Mouse (Mus musculus) midbrain, embryonic 11.5 days (tissue): ENCODE results near the gene Syne1. TPM values are rescaled to one million over a fixed set of nuclear protein-coding genes. Genes with fewer than 3 reads are reported as not detected.

ENCODE experiments used
- ATAC-seq: fragments of 200-750 bp; cut with Nextera tagmentation; 2 replicates; pipeline ENCODE4 v1.8.0; 2017; ENCODE audit warnings: moderate TSS enrichment, moderate library complexity; ENCODE audit not compliant: low FRiP score
- DNase-seq: peaks from one replicate; pipeline ENCODE4 v3.0.0; 2015; ENCODE audit warnings: low spot score; ENCODE audit errors: missing footprints
- H3K27ac ChIP-seq: fragments of 300-500 bp; sonication (generic); 2 replicates; pipeline ENCODE4 v1.5.1; 2014; ENCODE audit warnings: low read depth, low read length
- H3K27me3 ChIP-seq: fragments of 300-500 bp; sonication (generic); 2 replicates; pipeline ENCODE4 v1.6.1; 2014; ENCODE audit warnings: mild to moderate bottlenecking, low read length, moderate library complexity, mixed read lengths; ENCODE audit not compliant: control insufficient read depth, insufficient read depth
- H3K36me3 ChIP-seq: fragments of 300-500 bp; sonication (generic); 2 replicates; pipeline ENCODE4 v1.6.1; 2014; ENCODE audit warnings: mild to moderate bottlenecking, low read length, moderate library complexity, mixed read lengths; ENCODE audit not compliant: control insufficient read depth, insufficient read depth
- H3K4me1 ChIP-seq: fragments of 300-500 bp; sonication (generic); 2 replicates; pipeline ENCODE4 v1.6.1; 2014; ENCODE audit warnings: low read length; ENCODE audit not compliant: control insufficient read depth, insufficient read depth
- H3K4me2 ChIP-seq: fragments of 300-500 bp; sonication (generic); 2 replicates; pipeline ENCODE4 v1.6.1; 2014; ENCODE audit warnings: mild to moderate bottlenecking, moderate library complexity
- H3K4me3 ChIP-seq: fragments of 300-500 bp; sonication (generic); 2 replicates; pipeline ENCODE4 v1.5.1; 2014; ENCODE audit warnings: low read depth, low read length
- H3K9ac ChIP-seq: fragments of 300-500 bp; sonication (generic); 2 replicates; pipeline ENCODE4 v1.6.1; 2014; ENCODE audit warnings: low read length
- H3K9me3 ChIP-seq: fragments of 300-500 bp; sonication (generic); 2 replicates; pipeline ENCODE4 v1.6.1; 2016; ENCODE audit warnings: low read length; ENCODE audit not compliant: control insufficient read depth
- WGBS: fragments of 180-500 bp; shearing (Covaris S2); extraction: QIAGEN DNeasy Blood & Tissue Kit; methylation state at CpG from one replicate; pipeline ENCODE4 v1.1.7; 2014; 5-methylcytosine and 5-hydroxymethylcytosine counted together
- polyA plus RNA-seq: library from polyadenylated mRNA; unstranded; fragments of >200 nt; fragmentation: Nextera tagmentation; extraction: Ambion mirVana; gene quantifications from 2 replicates; pipeline ENCODE4 v1.2.1, GENCODE M21; 2014

Gene Syne1
- polyA plus RNA-seq, 1 experiment from 2014 or later, result 2.9 TPM

- Histone ChIP-seq H3K4me1 (no peaks in the 10 kb centered on the region), H3K27ac (no peak overlapping the region), H3K27me3 (no peaks in the 10 kb centered on the region), H3K4me3 (no peak overlapping the region), H3K9me3 (no peaks in the 10 kb centered on the region), H3K9ac (no peak overlapping the region), H3K36me3 (no peaks in the 10 kb centered on the region), H3K4me2 (no peak overlapping the region)
- DNase-seq (no peak), ATAC-seq (no peak)
- WGBS, result 97% methylated on average over 4 of the region's 4 CpGs
These were observed 17.7 kb upstream of the Syne1 start for GRCm38 (mm10) chr10:5568991-5569390.

GRCm38 (mm10) chr10:5561706-5562105, 10.4 kb upstream of the Syne1 start:
- Histone ChIP-seq H3K9me3 (no peaks in the 10 kb centered on the region), H3K4me1 (no peaks in the 10 kb centered on the region), H3K4me3 (no peak overlapping the region), H3K36me3 (no peaks in the 10 kb centered on the region), H3K27ac (no peak overlapping the region), H3K9ac (no peak overlapping the region), H3K4me2 (no peak overlapping the region), H3K27me3 (no peaks in the 10 kb centered on the region)
- DNase-seq (peak; percentile 77), ATAC-seq (no peak)
- 85% methylated on average over 4 of the region's 4 CpGs for WGBS

- no peak for ATAC-seq
- Histone ChIP-seq H3K9ac (no peak overlapping the region), H3K27ac (no peak overlapping the region), H3K9me3 (no peaks in the 10 kb centered on the region), H3K4me2 (no peak overlapping the region), H3K4me1 (no peaks in the 10 kb centered on the region), H3K4me3 (no peak overlapping the region), H3K27me3 (no peaks in the 10 kb centered on the region), H3K36me3 (no peaks in the 10 kb centered on the region)
- WGBS, result 77% methylated on average over 4 of the region's 4 CpGs
- no peak for DNase-seq
These were observed 9.2 kb upstream of the Syne1 start for GRCm38 (mm10) chr10:5560526-5560925.

GRCm38 (mm10) chr10:5558808-5559207, 7.5 kb upstream of the Syne1 start:
- Histone ChIP-seq H3K9me3 (no peaks in the 10 kb centered on the region), H3K36me3 (no peaks in the 10 kb centered on the region), H3K9ac (no peak overlapping the region), H3K4me1 (no peaks in the 10 kb centered on the region), H3K4me2 (no peak overlapping the region), H3K27ac (no peak overlapping the region), H3K4me3 (no peak overlapping the region), H3K27me3 (no peaks in the 10 kb centered on the region)
- no peak for ATAC-seq
- no peak for DNase-seq

GRCm38 (mm10) chr10:5554941-5555340, 3.7 kb upstream of the Syne1 start:
- DNase-seq, result no peak
- no peak for ATAC-seq

GRCm38 (mm10) chr10:5550168-5551021, 887 bp downstream of the Syne1 start:
- H3K36me3 ChIP-seq, result no peaks in the 10 kb centered on the region
- peaks cover 4% of the 10 kb centered on the region for H3K4me1 ChIP-seq
- no peaks in the 10 kb centered on the region; the same call in 1 of the 2 replicates for H3K27me3 ChIP-seq
- peak overlapping the region; percentile 94 for H3K4me2 ChIP-seq
- H3K9ac ChIP-seq, result peak overlapping the region; percentile 63
- ATAC-seq, result peak; percentile 92
- H3K27ac ChIP-seq, result no peak overlapping the region
- no peaks in the 10 kb centered on the region for H3K9me3 ChIP-seq
- H3K4me3 ChIP-seq, result peak overlapping the region; percentile 57
- WGBS, result under 1% methylated on average over 43 of the region's 44 CpGs
- DNase-seq, result peak; percentile 93

More at GRCm38 (mm10) chr10:5554941-5555340, 3.7 kb upstream of the Syne1 start:
- Histone ChIP-seq H3K27me3 (no peaks in the 10 kb centered on the region; the same call in 1 of the 2 replicates), H3K4me3 (no peak overlapping the region), H3K36me3 (no peaks in the 10 kb centered on the region), H3K9me3 (no peaks in the 10 kb centered on the region), H3K27ac (no peak overlapping the region), H3K4me1 (peaks cover 3% of the 10 kb centered on the region), H3K9ac (no peak overlapping the region), H3K4me2 (no peak overlapping the region)
- WGBS, result 28% methylated on average over 5 of the region's 5 CpGs

GRCm38 (mm10) chr10:5549871-5550167, 1.5 kb downstream of the Syne1 start:
- Histone ChIP-seq H3K36me3 (no peaks in the 10 kb centered on the region), H3K4me1 (peaks cover 4% of the 10 kb centered on the region), H3K27me3 (no peaks in the 10 kb centered on the region; the same call in 1 of the 2 replicates), H3K27ac (no peak overlapping the region), H3K4me2 (peak overlapping the region; percentile 94), H3K9ac (peak overlapping the region; percentile 63), H3K4me3 (peak overlapping the region; percentile 57), H3K9me3 (no peaks in the 10 kb centered on the region)
- DNase-seq (peak; percentile 89), ATAC-seq (no peak)
- 5% methylated on average over 6 of the region's 6 CpGs for WGBS

GRCm38 (mm10) chr10:5548651-5549050, 2.6 kb downstream of the Syne1 start:
- Histone ChIP-seq H3K36me3 (no peaks in the 10 kb centered on the region), H3K4me1 (peaks cover 4% of the 10 kb centered on the region), H3K9ac (no peak overlapping the region), H3K9me3 (no peaks in the 10 kb centered on the region), H3K27me3 (no peaks in the 10 kb centered on the region; the same call in 1 of the 2 replicates), H3K4me2 (no peak overlapping the region), H3K27ac (no peak overlapping the region), H3K4me3 (no peak overlapping the region)
- no peak for ATAC-seq
- no peak for DNase-seq
- WGBS, result 82% methylated on average over 2 of the region's 2 CpGs

- Histone ChIP-seq H3K4me3 (no peak overlapping the region), H3K36me3 (no peaks in the 10 kb centered on the region), H3K4me2 (no peak overlapping the region), H3K4me1 (peaks cover 4% of the 10 kb centered on the region), H3K27me3 (no peaks in the 10 kb centered on the region; the same call in 1 of the 2 replicates), H3K9ac (no peak overlapping the region), H3K27ac (no peak overlapping the region), H3K9me3 (no peaks in the 10 kb centered on the region)
- DNase-seq (no peak), ATAC-seq (no peak)
- 92% methylated on average over 9 of the region's 9 CpGs for WGBS
These were observed 3.5 kb downstream of the Syne1 start for GRCm38 (mm10) chr10:5547769-5548168.
